Mouse (Mus musculus): ENCODE measurements around the gene Scgb1b18. TPM values are rescaled to one million over a fixed set of nuclear protein-coding genes. Genes with fewer than 3 reads are reported as not detected.

Scgb1b18 gene
- polyA plus RNA-seq (2015; fragmentation: Nextera tagmentation; extraction: Ambion mirVana) = not detected in 2 replicates

DNA sequence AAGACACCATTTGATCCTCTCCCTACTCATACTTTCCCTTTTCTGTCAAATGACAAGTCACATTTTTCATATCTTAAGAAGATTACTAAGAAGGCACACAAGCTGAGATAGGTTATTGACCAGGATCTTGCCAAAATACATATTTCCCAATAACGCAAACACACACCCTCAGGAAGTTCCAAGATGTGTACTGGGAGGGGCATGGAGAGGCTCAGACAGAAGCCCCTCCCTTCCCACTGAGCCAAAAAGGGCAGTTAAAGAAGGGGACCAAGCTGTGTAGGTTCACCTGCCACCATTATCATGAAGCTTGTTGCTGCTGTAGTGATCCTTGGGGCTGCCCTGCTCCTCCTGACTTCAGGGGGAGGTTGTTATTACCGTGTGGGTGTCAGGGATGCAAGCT is at the start of gene Scgb1b18:
Gene Scgb1b18 (plus strand): TSS at position 301 of the 400 bp plus-strand sequence.

DNA sequence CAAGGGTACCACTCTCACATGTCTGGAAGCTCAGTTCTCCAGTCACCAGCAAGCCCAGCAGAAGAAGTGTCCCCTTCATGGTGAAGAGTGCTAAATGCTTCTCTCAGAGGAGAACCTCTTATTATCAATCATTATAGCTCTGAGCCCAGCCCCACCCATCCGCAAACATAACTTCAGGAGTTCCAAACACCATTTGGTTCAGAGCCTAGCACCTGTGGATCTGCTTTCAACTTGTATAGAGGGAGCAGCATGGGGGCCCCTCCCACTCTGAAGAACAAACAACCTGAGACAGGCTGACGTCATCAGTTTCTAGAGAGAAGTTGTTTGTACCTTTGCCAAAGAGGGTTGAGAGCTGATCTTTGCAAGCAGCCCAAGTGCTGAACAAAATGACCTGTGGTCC is 11.6 kb upstream of the Scgb1b18 start, which contains the start of gene Scgb2b18:
Gene Scgb2b18 (minus strand): TSS at position 101 of the 400 bp plus-strand sequence.

Other genes with a start within 250 kb of the Scgb1b18 start
- gene Scgb2b17, start 129.0 kb upstream of the Scgb1b18 start, polyA plus RNA-seq (2015; fragmentation: Nextera tagmentation; extraction: Ambion mirVana) = not detected in 2 replicates
- not detected in 2 replicates for gene Scgb1b17, start 122.1 kb upstream of the Scgb1b18 start, polyA plus RNA-seq (2015; fragmentation: Nextera tagmentation; extraction: Ambion mirVana)
- not detected in 2 replicates for gene Scgb2b18, start 11.7 kb upstream of the Scgb1b18 start, polyA plus RNA-seq (2015; fragmentation: Nextera tagmentation; extraction: Ambion mirVana)
- not detected in 2 replicates for gene Scgb2b19, start 94.8 kb downstream of the Scgb1b18 start, polyA plus RNA-seq (2015; fragmentation: Nextera tagmentation; extraction: Ambion mirVana)
- gene Scgb1b19, start 101.7 kb downstream of the Scgb1b18 start, polyA plus RNA-seq (2015; fragmentation: Nextera tagmentation; extraction: Ambion mirVana) = not detected in 2 replicates
- gene Scgb2b20, start 180.8 kb downstream of the Scgb1b18 start, polyA plus RNA-seq (2015; fragmentation: Nextera tagmentation; extraction: Ambion mirVana) = not detected in 2 replicates
- not detected in 2 replicates for gene Scgb1b20, start 187.7 kb downstream of the Scgb1b18 start, polyA plus RNA-seq (2015; fragmentation: Nextera tagmentation; extraction: Ambion mirVana)

Data from neural tube, postnatal 0 days (tissue).